Mouse (Mus musculus): ENCODE measurements around the gene Pacs2. TPM values are rescaled to one million over a fixed set of nuclear protein-coding genes. Genes with fewer than 3 reads are reported as not detected.
A peak's percentile ranks its signal among the peaks of the same experiment; 100 is the strongest.

Pacs2 gene
- polyA plus RNA-seq, 1 experiment from 2014 or later, result 24.7 TPM

DNA sequence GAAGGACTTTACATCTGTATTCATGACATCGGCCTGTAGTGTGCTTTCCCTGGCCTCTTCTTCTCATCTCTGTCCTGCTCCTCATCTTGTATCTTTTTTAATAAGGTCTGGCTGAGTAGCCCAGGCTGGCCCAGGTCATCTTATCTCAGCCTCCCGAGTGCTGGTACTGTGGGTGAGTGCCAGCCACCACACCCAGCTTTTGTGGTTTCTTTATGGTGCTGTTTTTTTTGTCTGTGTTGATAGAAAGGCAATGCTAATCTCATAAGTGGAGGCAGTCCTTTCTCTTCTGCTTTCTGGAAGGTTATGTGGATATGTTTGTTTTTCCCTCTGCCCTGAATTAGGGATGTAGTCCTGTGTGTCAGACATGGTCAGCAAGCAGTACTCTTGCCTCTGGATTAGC is 28.2 kb downstream of the Pacs2 start:
- no peak overlapping the region for H3K4me2 ChIP-seq (ENCODE audit: low read depth, low read length, severe bottlenecking)
- ATAC-seq (replicated peaks; ENCODE audit: low FRiP score), result no peak
- H3K4me1 ChIP-seq (replicated peaks; ENCODE audit: control insufficient read depth, insufficient read depth, low read length), result no peaks in the 10 kb centered on the region
- no peak for DNase-seq (ENCODE audit: low spot score)
- H3K9me3 ChIP-seq (ENCODE audit: control insufficient read depth, low read length), result no peaks in the 10 kb centered on the region
- no peak overlapping the region for H3K4me3 ChIP-seq (ENCODE audit: low read depth, low read length)
- H3K9ac ChIP-seq (ENCODE audit: low read length), result no peak overlapping the region
- H3K27ac ChIP-seq (ENCODE audit: low read depth, low read length), result no peak overlapping the region
- H3K27me3 ChIP-seq (ENCODE audit: control insufficient read depth, insufficient read depth, low read length), result no peaks in the 10 kb centered on the region
- 87% methylated on average over 2 of the region's 2 CpGs for WGBS
- H3K36me3 ChIP-seq (ENCODE audit: control insufficient read depth, insufficient read depth, low read length), result no peaks in the 10 kb centered on the region; the same call in 1 of the 2 replicates

DNA sequence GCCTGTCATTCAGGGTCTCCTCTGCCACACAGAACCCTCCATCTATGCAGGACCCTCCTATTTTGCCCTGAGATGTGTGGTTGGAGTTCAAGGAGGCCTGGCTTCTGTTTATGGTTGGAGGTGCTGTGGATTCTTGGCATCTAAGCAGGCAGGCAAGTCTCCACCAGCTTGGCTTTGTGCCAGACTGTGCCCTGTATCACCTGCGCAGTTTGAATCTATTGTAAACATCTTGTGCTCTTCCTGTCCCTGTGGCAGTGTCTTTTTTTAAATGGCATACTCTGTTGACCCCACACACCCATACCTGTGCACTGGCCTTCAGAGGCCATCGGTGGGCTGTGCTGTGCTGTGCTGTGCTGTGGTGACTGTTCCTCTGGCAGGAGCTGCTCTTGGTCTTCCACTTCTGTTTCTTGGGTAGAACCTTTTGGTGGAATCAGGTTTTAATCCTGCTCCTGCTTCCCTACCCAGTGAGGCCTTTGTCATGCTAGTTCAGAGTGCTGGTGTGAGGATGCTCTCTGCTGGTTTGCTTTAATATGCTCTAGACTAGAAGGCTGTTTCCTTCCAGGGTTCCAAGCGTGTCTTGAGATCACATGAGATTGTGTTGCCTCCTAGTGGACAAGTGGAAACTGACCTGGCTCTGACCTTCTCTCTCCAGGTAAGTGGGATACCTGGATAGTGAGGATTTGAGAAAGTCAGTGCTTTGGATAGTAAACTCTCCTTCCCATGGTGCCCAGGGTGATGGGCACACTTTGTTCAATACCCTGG is 30.8 kb downstream of the Pacs2 start:
- no peaks in the 10 kb centered on the region for H3K27me3 ChIP-seq (ENCODE audit: control insufficient read depth, insufficient read depth, low read length)
- no peaks in the 10 kb centered on the region for H3K9me3 ChIP-seq (ENCODE audit: control insufficient read depth, low read length)
- no peak for DNase-seq (ENCODE audit: low spot score)
- WGBS, result 80% methylated on average over 3 of the region's 3 CpGs
- peaks cover 6% of the 10 kb centered on the region; the same call in 1 of the 2 replicates for H3K36me3 ChIP-seq (ENCODE audit: control insufficient read depth, insufficient read depth, low read length)
- no peak for ATAC-seq (replicated peaks; ENCODE audit: low FRiP score)
- H3K4me1 ChIP-seq (replicated peaks; ENCODE audit: control insufficient read depth, insufficient read depth, low read length), result no peaks in the 10 kb centered on the region
- H3K4me2 ChIP-seq (ENCODE audit: low read depth, low read length, severe bottlenecking), result no peak overlapping the region
- H3K27ac ChIP-seq (ENCODE audit: low read depth, low read length), result no peak overlapping the region
- H3K4me3 ChIP-seq (ENCODE audit: low read depth, low read length), result no peak overlapping the region
- no peak overlapping the region for H3K9ac ChIP-seq (ENCODE audit: low read length)

DNA sequence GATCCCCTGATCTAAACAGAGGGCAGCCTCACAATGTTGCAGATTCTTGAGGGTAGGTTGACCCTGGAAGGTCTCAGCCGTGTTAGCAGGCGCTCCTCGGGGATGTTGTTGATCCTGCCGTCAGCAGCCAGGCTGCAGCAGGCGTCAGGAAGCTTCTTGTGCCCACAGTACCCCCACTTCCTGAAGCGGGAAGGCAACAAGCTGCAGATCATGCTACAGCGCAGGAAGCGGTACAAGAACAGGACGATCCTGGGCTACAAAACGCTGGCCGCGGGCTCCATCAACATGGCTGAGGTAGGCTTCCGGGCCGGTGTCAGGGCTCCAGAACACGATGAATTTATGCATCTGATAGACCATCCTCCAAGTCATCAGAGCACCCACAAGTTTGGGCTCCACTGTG is 32.6 kb downstream of the Pacs2 start:
- Histone ChIP-seq H3K9ac (ENCODE audit: low read length) (no peak overlapping the region), H3K4me3 (ENCODE audit: low read depth, low read length) (no peak overlapping the region), H3K9me3 (ENCODE audit: control insufficient read depth, low read length) (no peaks in the 10 kb centered on the region), H3K36me3 (ENCODE audit: control insufficient read depth, insufficient read depth, low read length) (peaks cover 7% of the 10 kb centered on the region; the same call in 1 of the 2 replicates), H3K4me2 (ENCODE audit: low read depth, low read length, severe bottlenecking) (no peak overlapping the region), H3K27ac (ENCODE audit: low read depth, low read length) (no peak overlapping the region), H3K27me3 (ENCODE audit: control insufficient read depth, insufficient read depth, low read length) (no peaks in the 10 kb centered on the region), H3K4me1 (replicated peaks; ENCODE audit: control insufficient read depth, insufficient read depth, low read length) (no peaks in the 10 kb centered on the region)
- ATAC-seq (replicated peaks; ENCODE audit: low FRiP score), result no peak
- WGBS, result 93% methylated on average over 15 of the region's 15 CpGs
- no peak for DNase-seq (ENCODE audit: low spot score)

DNA sequence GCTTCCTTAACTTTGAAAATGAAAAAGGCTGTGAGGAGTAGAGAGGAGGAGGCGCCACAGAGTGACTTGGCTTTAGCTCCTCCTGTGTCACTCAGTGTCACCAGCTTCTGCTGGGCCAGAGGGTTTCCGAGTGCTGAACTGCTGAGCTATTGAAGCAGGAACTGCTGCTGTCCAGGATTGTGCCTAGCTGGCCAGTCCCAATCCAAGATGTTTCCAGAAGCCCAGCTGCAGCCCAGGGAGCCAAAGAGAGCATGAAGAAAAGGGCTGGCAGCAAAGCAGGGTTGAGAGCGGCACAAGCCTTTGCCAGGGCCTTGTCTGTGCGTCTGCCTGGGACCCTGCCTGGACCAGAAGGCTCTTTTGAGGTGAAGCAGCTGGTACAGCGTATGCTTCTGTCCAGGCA is 33.8 kb downstream of the Pacs2 start:
- no peaks in the 10 kb centered on the region for H3K27me3 ChIP-seq (ENCODE audit: control insufficient read depth, insufficient read depth, low read length)
- H3K36me3 ChIP-seq (ENCODE audit: control insufficient read depth, insufficient read depth, low read length), result peaks cover 11% of the 10 kb centered on the region; the same call in 1 of the 2 replicates
- no peak for DNase-seq (ENCODE audit: low spot score)
- no peak overlapping the region for H3K4me2 ChIP-seq (ENCODE audit: low read depth, low read length, severe bottlenecking)
- no peaks in the 10 kb centered on the region for H3K4me1 ChIP-seq (replicated peaks; ENCODE audit: control insufficient read depth, insufficient read depth, low read length)
- H3K9me3 ChIP-seq (ENCODE audit: control insufficient read depth, low read length), result no peaks in the 10 kb centered on the region
- 93% methylated on average over 5 of the region's 5 CpGs for WGBS
- ATAC-seq (replicated peaks; ENCODE audit: low FRiP score), result no peak
- no peak overlapping the region for H3K9ac ChIP-seq (ENCODE audit: low read length)
- no peak overlapping the region for H3K27ac ChIP-seq (ENCODE audit: low read depth, low read length)
- H3K4me3 ChIP-seq (ENCODE audit: low read depth, low read length), result no peak overlapping the region

DNA sequence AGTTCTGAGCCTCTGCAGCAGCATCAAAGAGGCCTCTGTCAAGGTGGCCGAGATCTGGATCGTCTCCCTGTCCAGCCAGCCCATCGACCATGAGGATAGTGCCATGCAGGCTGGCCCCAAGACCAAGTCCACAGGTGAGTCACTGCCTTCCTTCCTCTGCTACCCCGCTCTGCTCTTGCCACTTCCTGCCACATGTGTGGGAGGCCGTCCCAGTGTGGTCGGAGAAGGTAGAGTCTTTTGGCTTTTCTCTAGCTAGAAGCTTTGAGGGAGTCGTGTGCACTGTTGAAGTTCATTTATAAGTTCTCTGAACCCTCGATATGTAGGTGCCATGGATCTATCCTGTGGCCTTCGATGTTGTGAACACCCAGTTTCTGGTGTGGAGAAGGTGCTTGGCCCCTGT is 35.5 kb downstream of the Pacs2 start:
- WGBS, result 89% methylated on average over 9 of the region's 9 CpGs
- Histone ChIP-seq H3K4me2 (ENCODE audit: low read depth, low read length, severe bottlenecking) (no peak overlapping the region), H3K9ac (ENCODE audit: low read length) (no peak overlapping the region), H3K9me3 (ENCODE audit: control insufficient read depth, low read length) (no peaks in the 10 kb centered on the region), H3K4me1 (replicated peaks; ENCODE audit: control insufficient read depth, insufficient read depth, low read length) (no peaks in the 10 kb centered on the region), H3K27ac (ENCODE audit: low read depth, low read length) (no peak overlapping the region), H3K4me3 (ENCODE audit: low read depth, low read length) (no peak overlapping the region), H3K36me3 (ENCODE audit: control insufficient read depth, insufficient read depth, low read length) (peaks cover 15% of the 10 kb centered on the region; the same call in 1 of the 2 replicates), H3K27me3 (ENCODE audit: control insufficient read depth, insufficient read depth, low read length) (no peaks in the 10 kb centered on the region)
- no peak for ATAC-seq (replicated peaks; ENCODE audit: low FRiP score)
- no peak for DNase-seq (ENCODE audit: low spot score)

DNA sequence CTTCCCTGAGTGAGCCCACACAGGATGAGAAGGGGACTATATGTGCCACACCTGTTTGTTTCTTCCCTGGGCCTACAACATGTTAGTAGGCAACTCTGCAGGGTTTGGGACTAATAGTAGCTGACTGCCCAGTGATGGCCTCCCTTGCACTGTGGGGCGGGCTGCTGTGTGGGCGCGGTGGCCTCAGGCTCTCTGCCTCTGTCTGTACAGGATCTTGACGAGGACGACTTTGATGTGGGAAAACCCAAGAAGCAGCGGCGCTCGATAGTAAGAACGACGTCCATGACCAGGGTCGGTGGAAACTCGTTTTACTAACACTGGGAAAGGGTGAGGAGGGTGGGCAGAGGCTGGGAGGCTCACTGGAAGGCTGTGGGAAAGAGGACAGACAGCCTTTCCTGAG is 36.4 kb downstream of the Pacs2 start:
- ATAC-seq (replicated peaks; ENCODE audit: low FRiP score) (no peak), DNase-seq (ENCODE audit: low spot score) (no peak)
- Histone ChIP-seq H3K4me1 (replicated peaks; ENCODE audit: control insufficient read depth, insufficient read depth, low read length) (no peaks in the 10 kb centered on the region), H3K27ac (ENCODE audit: low read depth, low read length) (no peak overlapping the region), H3K9ac (ENCODE audit: low read length) (no peak overlapping the region), H3K4me2 (ENCODE audit: low read depth, low read length, severe bottlenecking) (no peak overlapping the region), H3K4me3 (ENCODE audit: low read depth, low read length) (no peak overlapping the region), H3K27me3 (ENCODE audit: control insufficient read depth, insufficient read depth, low read length) (no peaks in the 10 kb centered on the region), H3K9me3 (ENCODE audit: control insufficient read depth, low read length) (no peaks in the 10 kb centered on the region), H3K36me3 (ENCODE audit: control insufficient read depth, insufficient read depth, low read length) (peaks cover 15% of the 10 kb centered on the region; the same call in 1 of the 2 replicates)
- 89% methylated on average over 12 of the region's 12 CpGs for WGBS

DNA sequence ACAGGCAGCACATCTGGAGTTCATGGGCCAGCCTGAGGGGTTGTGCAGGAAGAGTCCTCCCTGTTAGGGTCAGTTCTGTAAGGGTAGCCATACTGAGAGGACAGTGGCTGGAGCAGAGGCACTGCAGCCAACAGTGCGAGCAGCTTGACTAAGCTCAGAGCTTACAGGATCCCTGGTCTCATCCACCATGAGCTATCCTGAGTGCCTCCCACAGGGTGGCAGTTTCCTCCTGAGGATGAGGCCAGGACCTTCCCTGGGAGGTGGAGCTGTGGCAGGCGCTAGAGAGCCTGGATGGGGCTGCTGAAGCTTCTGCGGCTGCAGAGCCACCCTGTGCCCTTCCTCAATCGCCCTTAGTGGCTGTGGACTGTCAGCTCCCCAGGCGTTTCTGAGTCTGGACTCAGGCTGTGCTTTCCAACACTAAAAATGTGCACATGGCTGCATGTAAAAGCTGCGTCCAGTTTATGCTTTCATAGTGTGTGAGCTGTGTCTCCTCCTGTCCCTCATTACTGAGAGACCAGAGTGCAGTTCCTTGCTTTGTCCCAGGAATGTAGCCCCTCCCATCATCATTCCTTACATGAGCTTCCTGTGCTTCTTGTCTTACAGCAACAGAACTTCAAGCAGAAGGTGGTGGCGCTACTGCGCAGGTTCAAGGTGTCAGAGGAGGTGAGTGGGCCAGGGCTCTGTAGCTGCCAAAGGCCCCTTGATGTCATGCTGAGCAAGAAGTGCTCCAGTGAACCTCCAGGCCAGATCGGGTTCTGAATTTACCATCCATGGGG is 37.5 kb downstream of the Pacs2 start:
- H3K27ac ChIP-seq (ENCODE audit: low read depth, low read length), result peak overlapping the region; percentile 18; the same call in 1 of the 2 replicates
- no peaks in the 10 kb centered on the region for H3K27me3 ChIP-seq (ENCODE audit: control insufficient read depth, insufficient read depth, low read length)
- H3K36me3 ChIP-seq (ENCODE audit: control insufficient read depth, insufficient read depth, low read length), result peaks cover 15% of the 10 kb centered on the region; the same call in 1 of the 2 replicates
- no peak overlapping the region for H3K4me2 ChIP-seq (ENCODE audit: low read depth, low read length, severe bottlenecking)
- no peaks in the 10 kb centered on the region for H3K9me3 ChIP-seq (ENCODE audit: control insufficient read depth, low read length)
- no peak overlapping the region for H3K4me3 ChIP-seq (ENCODE audit: low read depth, low read length)
- H3K9ac ChIP-seq (ENCODE audit: low read length), result no peak overlapping the region
- H3K4me1 ChIP-seq (replicated peaks; ENCODE audit: control insufficient read depth, insufficient read depth, low read length), result no peaks in the 10 kb centered on the region
- ATAC-seq (replicated peaks; ENCODE audit: low FRiP score), result no peak
- DNase-seq (ENCODE audit: low spot score), result no peak
- WGBS, result 67% methylated on average over 9 of the region's 9 CpGs

DNA sequence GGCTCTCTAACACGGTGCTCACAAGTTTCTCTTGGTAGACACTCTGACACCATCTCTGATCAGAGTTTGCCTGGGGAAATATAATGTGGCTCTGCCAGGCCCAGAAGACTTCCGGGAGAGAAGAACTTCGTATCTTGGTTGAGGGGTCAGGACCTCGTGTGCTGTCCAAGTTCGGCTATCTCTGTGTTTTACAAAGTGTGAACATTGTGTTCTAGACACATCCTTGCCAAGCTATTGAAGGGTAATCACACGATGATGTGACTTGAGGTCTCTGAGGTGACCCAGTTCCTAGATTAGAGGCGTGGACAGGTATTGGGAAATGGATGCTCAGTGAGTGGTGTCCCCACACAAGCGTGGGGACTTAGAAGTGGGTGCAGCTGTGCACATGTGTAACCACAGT is 41.8 kb downstream of the Pacs2 start:
- DNase-seq (ENCODE audit: low spot score) (no peak), ATAC-seq (replicated peaks; ENCODE audit: low FRiP score) (no peak)
- Histone ChIP-seq H3K36me3 (ENCODE audit: control insufficient read depth, insufficient read depth, low read length) (peaks cover 7% of the 10 kb centered on the region; the same call in 1 of the 2 replicates), H3K27ac (ENCODE audit: low read depth, low read length) (no peak overlapping the region), H3K4me2 (ENCODE audit: low read depth, low read length, severe bottlenecking) (no peak overlapping the region), H3K4me3 (ENCODE audit: low read depth, low read length) (no peak overlapping the region), H3K9me3 (ENCODE audit: control insufficient read depth, low read length) (no peaks in the 10 kb centered on the region), H3K4me1 (replicated peaks; ENCODE audit: control insufficient read depth, insufficient read depth, low read length) (no peaks in the 10 kb centered on the region), H3K27me3 (ENCODE audit: control insufficient read depth, insufficient read depth, low read length) (no peaks in the 10 kb centered on the region), H3K9ac (ENCODE audit: low read length) (no peak overlapping the region)
- 92% methylated on average over 8 of the region's 8 CpGs for WGBS

Data from forebrain, embryonic 11.5 days (tissue).